Mouse (Mus musculus) myocyte (in vitro differentiated cells): Measurements from ENCODE around the gene Pan3.

ENCODE experiments used
- E2F4 ChIP-seq: IDR thresholded peaks from one replicate; pipeline ENCODE4 v1.6.1; 2011; ENCODE audit warnings: mild to moderate bottlenecking, control low read depth, moderate library complexity; ENCODE audit not compliant: insufficient read depth
- POLR2A ChIP-seq: IDR thresholded peaks from one replicate; pipeline ENCODE4 v1.6.1; 2011; ENCODE audit warnings: low read depth, mild to moderate bottlenecking, control low read depth, moderate library complexity; ENCODE audit not compliant: insufficient read length
- USF1 ChIP-seq: IDR thresholded peaks from one replicate; pipeline ENCODE4 v1.6.1; 2011; ENCODE audit warnings: low read depth, mild to moderate bottlenecking, control low read depth, moderate library complexity

- no peak for TF ChIP-seq POLR2A
- TF ChIP-seq USF1, result no peak
- TF ChIP-seq E2F4, result no peak
Measured at GRCm38 (mm10) chr5:147410585-147410984, 19.4 kb upstream of the Pan3 start.
